Mouse (Mus musculus): ENCODE results near the gene Tmem50b.

DNA sequence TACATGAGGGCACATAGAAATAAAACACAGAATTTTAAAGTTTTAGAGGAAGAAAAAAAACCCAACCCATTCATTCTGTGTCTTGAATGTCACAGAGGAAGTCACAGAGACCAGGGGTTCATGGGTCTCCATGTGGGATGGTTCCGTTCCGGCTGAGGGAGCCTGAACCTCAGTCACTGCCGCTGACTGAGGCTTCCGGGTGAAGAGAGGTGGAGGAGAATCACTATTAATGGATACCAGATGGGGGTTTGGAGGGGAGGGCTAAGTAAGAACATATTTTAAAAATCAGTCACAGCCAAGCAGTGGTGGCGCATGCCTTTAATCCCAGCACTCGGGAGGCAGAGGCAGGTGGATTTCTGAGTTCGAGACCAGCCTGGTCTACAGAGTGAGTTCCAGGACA is 40.4 kb downstream of the Tmem50b start:
- TF ChIP-seq CTCF (IDR thresholded peaks at IDR 0.05; ENCODE audit: borderline replicate concordance, control insufficient read depth, extremely low read depth, insufficient read depth, low read length, poor library complexity) (no peak), POLR2A (IDR thresholded peaks at IDR 0.05; ENCODE audit: control insufficient read depth, extremely low read depth, insufficient read depth, low read length, poor library complexity) (no peak)
